Mouse (Mus musculus): ENCODE data around the gene Hist1h2bc. TPM values are rescaled to one million over a fixed set of nuclear protein-coding genes. Genes with fewer than 3 reads are reported as not detected.
"Not testable (repeated sequence)": the region's sequence is repeated elsewhere in the genome, so short reads cannot be mapped to it uniquely, and the experiment has no call there.

Hist1h2bc gene
- polyA plus RNA-seq, 1 experiment from 2014 or later = 104 TPM

GRCm38 (mm10) chr13:23702220-23702619 lies 18.2 kb downstream of the Hist1h2bc start:
- Histone ChIP-seq H3K36me3 (no peaks in the 10 kb centered on the region), H3K4me3 (replicated peaks) (no peak overlapping the region), H3K4me2 (no peak overlapping the region), H3K9me3 (no peaks in the 10 kb centered on the region), H3K9ac (no peak overlapping the region), H3K27me3 (replicated peaks) (no peaks in the 10 kb centered on the region), H3K27ac (no peak overlapping the region), H3K4me1 (peaks cover 4% of the 10 kb centered on the region; the same call in 1 of the 2 replicates)
- WGBS = 73% methylated on average over 4 of the region's 4 CpGs
- no peak for ATAC-seq (ENCODE audit: insufficient read depth, low FRiP score, low read depth)

GRCm38 (mm10) chr13:23702801-23703200 lies 18.8 kb downstream of the Hist1h2bc start:
- not testable (repeated sequence) for H3K27me3 ChIP-seq (replicated peaks); H3K9ac ChIP-seq; H3K4me3 ChIP-seq (replicated peaks); H3K36me3 ChIP-seq; H3K4me1 ChIP-seq; H3K27ac ChIP-seq; H3K4me2 ChIP-seq; ATAC-seq (ENCODE audit: insufficient read depth, low FRiP score, low read depth); H3K9me3 ChIP-seq
- 75% methylated on average over 2 of the region's 2 CpGs for WGBS

- ATAC-seq (ENCODE audit: insufficient read depth, low FRiP score, low read depth) = no peak
- Histone ChIP-seq H3K4me1 (peaks cover 3% of the 10 kb centered on the region; the same call in 1 of the 2 replicates), H3K36me3 (no peaks in the 10 kb centered on the region), H3K9me3 (no peaks in the 10 kb centered on the region), H3K4me3 (replicated peaks) (no peak overlapping the region), H3K4me2 (no peak overlapping the region), H3K9ac (no peak overlapping the region), H3K27me3 (replicated peaks) (no peaks in the 10 kb centered on the region), H3K27ac (no peak overlapping the region)
- 86% methylated on average over 7 of the region's 7 CpGs for WGBS
Observed at GRCm38 (mm10) chr13:23705751-23706356, 21.9 kb downstream of the Hist1h2bc start.

- no peaks in the 10 kb centered on the region for H3K4me1 ChIP-seq
- no peaks in the 10 kb centered on the region for H3K9me3 ChIP-seq
- no peaks in the 10 kb centered on the region for H3K36me3 ChIP-seq
- no peaks in the 10 kb centered on the region for H3K27me3 ChIP-seq (replicated peaks)
- 90% methylated on average over 12 of the region's 12 CpGs for WGBS
- H3K9ac ChIP-seq = no peak overlapping the region
- H3K4me3 ChIP-seq (replicated peaks) = no peak overlapping the region
- no peak overlapping the region for H3K27ac ChIP-seq
- no peak overlapping the region for H3K4me2 ChIP-seq
- no peak for ATAC-seq (ENCODE audit: insufficient read depth, low FRiP score, low read depth)
Observed at GRCm38 (mm10) chr13:23706771-23707170, 22.8 kb downstream of the Hist1h2bc start.

- Histone ChIP-seq H3K4me2 (no peak overlapping the region), H3K4me3 (replicated peaks) (no peak overlapping the region), H3K9me3 (no peaks in the 10 kb centered on the region), H3K27me3 (replicated peaks) (no peaks in the 10 kb centered on the region), H3K9ac (no peak overlapping the region), H3K4me1 (no peaks in the 10 kb centered on the region), H3K27ac (no peak overlapping the region), H3K36me3 (no peaks in the 10 kb centered on the region)
- WGBS = 84% methylated on average over 4 of the region's 4 CpGs
- ATAC-seq (ENCODE audit: insufficient read depth, low FRiP score, low read depth) = no peak
Observed at GRCm38 (mm10) chr13:23708041-23708440, 24.0 kb downstream of the Hist1h2bc start.

- 64% methylated on average over 4 of the region's 4 CpGs for WGBS
- Histone ChIP-seq H3K27me3 (replicated peaks) (no peaks in the 10 kb centered on the region), H3K36me3 (no peaks in the 10 kb centered on the region)
Observed at GRCm38 (mm10) chr13:23708654-23709053, 24.7 kb downstream of the Hist1h2bc start.

GRCm38 (mm10) chr13:23709714-23710373 lies 25.8 kb downstream of the Hist1h2bc start:
- Histone ChIP-seq H3K9me3 (no peaks in the 10 kb centered on the region), H3K4me2 (peak overlapping the region; percentile 66), H3K27me3 (replicated peaks) (no peaks in the 10 kb centered on the region), H3K4me1 (no peaks in the 10 kb centered on the region), H3K36me3 (no peaks in the 10 kb centered on the region), H3K9ac (peak overlapping the region; percentile 16; the same call in 1 of the 2 replicates), H3K27ac (no peak overlapping the region), H3K4me3 (replicated peaks) (peak overlapping the region; percentile 45)
- 26% methylated on average over 15 of the region's 15 CpGs for WGBS
- no peak for ATAC-seq (ENCODE audit: insufficient read depth, low FRiP score, low read depth)

More at GRCm38 (mm10) chr13:23708654-23709053, 24.7 kb downstream of the Hist1h2bc start:
- H3K27ac ChIP-seq = no peak overlapping the region
- no peak overlapping the region for H3K4me2 ChIP-seq
- no peaks in the 10 kb centered on the region for H3K9me3 ChIP-seq
- no peaks in the 10 kb centered on the region for H3K4me1 ChIP-seq
- no peak overlapping the region for H3K4me3 ChIP-seq (replicated peaks)
- ATAC-seq (ENCODE audit: insufficient read depth, low FRiP score, low read depth) = no peak
- H3K9ac ChIP-seq = no peak overlapping the region

- 4% methylated on average over 17 of the region's 17 CpGs for WGBS
- no peak; the same call in 1 of the 2 replicates for ATAC-seq (ENCODE audit: insufficient read depth, low FRiP score, low read depth)
- no peaks in the 10 kb centered on the region for H3K27me3 ChIP-seq (replicated peaks)
- H3K36me3 ChIP-seq = no peaks in the 10 kb centered on the region
- peak within 1 kb of the TSS; percentile 45 for H3K4me3 ChIP-seq (replicated peaks)
- no peaks in the 10 kb centered on the region for H3K4me1 ChIP-seq
- peak within 1 kb of the TSS; percentile 16; the same call in 1 of the 2 replicates for H3K9ac ChIP-seq
- no peaks in the 10 kb centered on the region for H3K9me3 ChIP-seq
- H3K27ac ChIP-seq = 0 out of 2 replicates have a peak within 1 kb of the TSS, but pooled peaks have one; percentile 1
- H3K4me2 ChIP-seq = peak within 1 kb of the TSS; percentile 66
Observed at GRCm38 (mm10) chr13:23710374-23711089, 26.5 kb downstream of the Hist1h2bc start, which contains the start of gene Hfe. Hfe (minus strand) TSS chr13:23710854.

GRCm38 (mm10) chr13:23716261-23717042 lies 32.5 kb downstream of the Hist1h2bc start:
- no peak overlapping the region for H3K4me2 ChIP-seq
- H3K9me3 ChIP-seq = no peaks in the 10 kb centered on the region
- no peaks in the 10 kb centered on the region for H3K27me3 ChIP-seq (replicated peaks)
- no peak overlapping the region for H3K27ac ChIP-seq
- 80% methylated on average over 5 of the region's 5 CpGs for WGBS
- no peaks in the 10 kb centered on the region for H3K4me1 ChIP-seq
- no peaks in the 10 kb centered on the region for H3K36me3 ChIP-seq
- H3K4me3 ChIP-seq (replicated peaks) = no peak overlapping the region
- no peak overlapping the region for H3K9ac ChIP-seq
- no peak for ATAC-seq (ENCODE audit: insufficient read depth, low FRiP score, low read depth)

GRCm38 (mm10) chr13:23717176-23717575 lies 33.2 kb downstream of the Hist1h2bc start:
- WGBS = 50% methylated on average over 11 of the region's 11 CpGs
- no peaks in the 10 kb centered on the region for H3K4me1 ChIP-seq
- no peak overlapping the region for H3K27ac ChIP-seq

GRCm38 (mm10) chr13:23717593-23718245 lies 33.7 kb downstream of the Hist1h2bc start:
- H3K4me3 ChIP-seq (replicated peaks); H3K27me3 ChIP-seq (replicated peaks); H3K36me3 ChIP-seq; H3K9ac ChIP-seq; ATAC-seq (ENCODE audit: insufficient read depth, low FRiP score, low read depth); H3K4me2 ChIP-seq; H3K4me1 ChIP-seq; H3K27ac ChIP-seq; H3K9me3 ChIP-seq: not testable (repeated sequence)
- WGBS = 20% methylated on average over 2 of the region's 2 CpGs

More at GRCm38 (mm10) chr13:23717176-23717575, 33.2 kb downstream of the Hist1h2bc start:
- ATAC-seq (ENCODE audit: insufficient read depth, low FRiP score, low read depth) = no peak
- H3K9ac ChIP-seq = no peak overlapping the region
- no peaks in the 10 kb centered on the region for H3K27me3 ChIP-seq (replicated peaks)
- no peaks in the 10 kb centered on the region for H3K9me3 ChIP-seq
- H3K4me2 ChIP-seq = no peak overlapping the region
- no peaks in the 10 kb centered on the region for H3K36me3 ChIP-seq
- H3K4me3 ChIP-seq (replicated peaks) = no peak overlapping the region
